Mouse (Mus musculus): ENCODE measurements around the gene Ssbp3.

The Ssbp3 gene

GRCm38 (mm10) chr4:106982344-106983121, 72.0 kb downstream of the Ssbp3 start:
- no peak for DNase-seq (ENCODE audit: extremely low read depth, low read depth, low spot score)

GRCm38 (mm10) chr4:106983908-106984515, 73.5 kb downstream of the Ssbp3 start:
- DNase-seq (ENCODE audit: extremely low read depth, low read depth, low spot score) = no peak

GRCm38 (mm10) chr4:106985289-106985688, 74.8 kb downstream of the Ssbp3 start:
- DNase-seq (ENCODE audit: extremely low read depth, low read depth, low spot score) = no peak

GRCm38 (mm10) chr4:106985899-106986832, 75.7 kb downstream of the Ssbp3 start:
- DNase-seq (ENCODE audit: extremely low read depth, low read depth, low spot score) = no peak

GRCm38 (mm10) chr4:106987725-106988364, 77.3 kb downstream of the Ssbp3 start:
- peak; percentile 57 for DNase-seq (ENCODE audit: extremely low read depth, low read depth, low spot score)

GRCm38 (mm10) chr4:106988886-106989225, 78.4 kb downstream of the Ssbp3 start:
- DNase-seq (ENCODE audit: extremely low read depth, low read depth, low spot score) = no peak

- no peak for DNase-seq (ENCODE audit: extremely low read depth, low read depth, low spot score)
These were observed 78.9 kb downstream of the Ssbp3 start for GRCm38 (mm10) chr4:106989226-106989983.

GRCm38 (mm10) chr4:106993053-106993452, 82.6 kb downstream of the Ssbp3 start:
- no peak for DNase-seq (ENCODE audit: extremely low read depth, low read depth, low spot score)

GRCm38 (mm10) chr4:106994252-106994651, 83.8 kb downstream of the Ssbp3 start:
- no peak for DNase-seq (ENCODE audit: extremely low read depth, low read depth, low spot score)

- no peak for DNase-seq (ENCODE audit: extremely low read depth, low read depth, low spot score)
These were observed 84.6 kb downstream of the Ssbp3 start for GRCm38 (mm10) chr4:106995069-106995468.

- DNase-seq (ENCODE audit: extremely low read depth, low read depth, low spot score) = no peak
These were observed 85.0 kb downstream of the Ssbp3 start for GRCm38 (mm10) chr4:106995513-106995912.

GRCm38 (mm10) chr4:106996305-106997076, 86.0 kb downstream of the Ssbp3 start:
- DNase-seq (ENCODE audit: extremely low read depth, low read depth, low spot score) = no peak

GRCm38 (mm10) chr4:107001259-107001810, 90.8 kb downstream of the Ssbp3 start:
- DNase-seq (ENCODE audit: extremely low read depth, low read depth, low spot score) = no peak

GRCm38 (mm10) chr4:107001916-107002488, 91.5 kb downstream of the Ssbp3 start:
- DNase-seq (ENCODE audit: extremely low read depth, low read depth, low spot score) = no peak

- DNase-seq (ENCODE audit: extremely low read depth, low read depth, low spot score) = no peak
These were observed 92.1 kb downstream of the Ssbp3 start for GRCm38 (mm10) chr4:107002517-107003165.

- DNase-seq (ENCODE audit: extremely low read depth, low read depth, low spot score) = no peak
These were observed 92.7 kb downstream of the Ssbp3 start for GRCm38 (mm10) chr4:107003199-107003598.

- no peak for DNase-seq (ENCODE audit: extremely low read depth, low read depth, low spot score)
These were observed 93.3 kb downstream of the Ssbp3 start for GRCm38 (mm10) chr4:107003786-107004185.

- no peak for DNase-seq (ENCODE audit: extremely low read depth, low read depth, low spot score)
These were observed 93.8 kb downstream of the Ssbp3 start for GRCm38 (mm10) chr4:107004346-107004745.
